Mouse (Mus musculus) gastrocnemius, adult 18-20 months (tissue): ENCODE data around the gene Il27ra. TPM values are rescaled to one million over a fixed set of nuclear protein-coding genes. Genes with fewer than 3 reads are reported as not detected.
A peak's percentile ranks its signal among the peaks of the same experiment; 100 is the strongest.

ENCODE experiments used
- DNase-seq: peaks from one replicate; pipeline ENCODE4 v3.0.0; 2021; ENCODE audit warnings: low spot score
- long read RNA-seq, 2 experiments: library from polyadenylated mRNA; stranded (forward); transcript quantifications; one replicate each; pipeline ENCODE4 v2.0.0; 2021
- total RNA-seq, 2 experiments: library from RNA; stranded (reverse); gene quantifications; 2 replicates each; pipeline ENCODE4 v1.2.3; 2021

Gene Il27ra
- under 1 TPM; 0.37 to 0.66 TPM for total RNA-seq
- long read RNA-seq, experiment 1, partial matches to known transcripts: 0 of 1 reads
- long read RNA-seq, experiment 1, other reads (novel, unspliced or antisense): 1 of 1 reads
- long read RNA-seq, experiment 2: 0 reads

- peak; percentile 73 for DNase-seq
These were observed at the start of gene Il27ra for GRCm38 (mm10) chr8:84042066-84042947. Gene Il27ra, minus strand, starts transcription at chr8:84042589.

- no peak for DNase-seq
These were observed 48.2 kb upstream of the Il27ra start for GRCm38 (mm10) chr8:84090585-84090984.

- DNase-seq: no peak
These were observed 46.9 kb upstream of the Il27ra start for GRCm38 (mm10) chr8:84089277-84089676.

- DNase-seq: no peak
These were observed 45.4 kb upstream of the Il27ra start for GRCm38 (mm10) chr8:84087821-84088220.

- DNase-seq: no peak
These were observed 44.8 kb upstream of the Il27ra start for GRCm38 (mm10) chr8:84087156-84087555.

- DNase-seq: no peak
These were observed 42.1 kb upstream of the Il27ra start for GRCm38 (mm10) chr8:84084341-84085115.

- DNase-seq: peak; percentile 68
These were observed 41.4 kb upstream of the Il27ra start for GRCm38 (mm10) chr8:84083829-84084241.

- DNase-seq: no peak
These were observed 36.8 kb upstream of the Il27ra start for GRCm38 (mm10) chr8:84079206-84079605.

- peak; percentile 45 for DNase-seq
These were observed 34.5 kb upstream of the Il27ra start for GRCm38 (mm10) chr8:84076849-84077248.

GRCm38 (mm10) chr8:84076412-84076811 lies 34.0 kb upstream of the Il27ra start:
- no peak for DNase-seq

GRCm38 (mm10) chr8:84073230-84073976 lies 31.0 kb upstream of the Il27ra start:
- DNase-seq: no peak

- DNase-seq: no peak
These were observed 29.9 kb upstream of the Il27ra start for GRCm38 (mm10) chr8:84072321-84072720.

- DNase-seq: no peak
These were observed 29.5 kb upstream of the Il27ra start for GRCm38 (mm10) chr8:84071921-84072320.

- DNase-seq: peak; percentile 48
These were observed 28.3 kb upstream of the Il27ra start for GRCm38 (mm10) chr8:84070667-84071066.

GRCm38 (mm10) chr8:84070241-84070640 lies 27.9 kb upstream of the Il27ra start:
- no peak for DNase-seq

GRCm38 (mm10) chr8:84069750-84070149 lies 27.4 kb upstream of the Il27ra start:
- no peak for DNase-seq

GRCm38 (mm10) chr8:84069169-84069568 lies 26.8 kb upstream of the Il27ra start:
- DNase-seq: no peak

- no peak for DNase-seq
These were observed 26.1 kb upstream of the Il27ra start for GRCm38 (mm10) chr8:84068316-84069035.

GRCm38 (mm10) chr8:84067911-84068310 lies 25.5 kb upstream of the Il27ra start:
- no peak for DNase-seq

GRCm38 (mm10) chr8:84067047-84067573 lies 24.7 kb upstream of the Il27ra start:
- peak; percentile 95 for DNase-seq
